Comparison of ENCODE assay signal across 11 mouse cellular contexts in genomic region chr6:119674201-119674810, GRCm38 (mm10).
DNase-seq lines count a peak whose midpoint lies in the region; ATAC-seq and TF ChIP-seq lines count a peak whose summit lies in the region.
"Had no signal": no experiment of that assay in that cellular context is flagged by ENCODE, and none has a peak within 500 bp of the region (broad histone marks: within the 10 kb centered on the region; RNA-seq: fewer than 3 reads in every experiment).

No protein-coding gene starts in this region.

- H3K9me3 ChIP-seq in embryonic facial prominence, embryonic 14.5 days (ENCODE audit: control insufficient read depth, low read length), result no peaks in the 10 kb centered on the region
- no peaks in the 10 kb centered on the region for H3K9me3 ChIP-seq in embryonic facial prominence, embryonic 10.5 days
- no peaks in the 10 kb centered on the region for H3K9me3 ChIP-seq in midbrain, embryonic 14.5 days (ENCODE audit: control insufficient read depth, low read length)
- H3K9me3 ChIP-seq in midbrain, embryonic 10.5 days (replicated peaks), result no peaks in the 10 kb centered on the region
- H3K9me3 ChIP-seq in forebrain, postnatal 0 days (ENCODE audit: low read length), result no peaks in the 10 kb centered on the region
- H3K9me3 ChIP-seq in neural tube, embryonic 15.5 days (replicated peaks), result no peaks in the 10 kb centered on the region
- H3K9me3 ChIP-seq: intestine, embryonic 15.5 days; liver, embryonic 13.5 days; stomach, embryonic 15.5 days had no signal

- WGBS in embryonic facial prominence, embryonic 14.5 days, result 71% methylated on average over 5 of the region's 5 CpGs
- WGBS in embryonic facial prominence, embryonic 10.5 days, result 89% methylated on average over 5 of the region's 5 CpGs
- WGBS in midbrain, embryonic 14.5 days, result 75% methylated on average over 5 of the region's 5 CpGs
- WGBS in midbrain, embryonic 10.5 days, result 92% methylated on average over 5 of the region's 5 CpGs
- 29% methylated on average over 5 of the region's 5 CpGs for WGBS in forebrain, postnatal 0 days
- 37% methylated on average over 5 of the region's 5 CpGs for WGBS in neural tube, embryonic 15.5 days

- TF ChIP-seq CTCF in forebrain, postnatal 0 days (IDR thresholded peaks at IDR 0.05; ENCODE audit: low read depth), result no peak

- H3K27me3 ChIP-seq in embryonic facial prominence, embryonic 14.5 days (replicated peaks; ENCODE audit: control insufficient read depth, insufficient read depth, low read length), result no peaks in the 10 kb centered on the region
- no peaks in the 10 kb centered on the region for H3K27me3 ChIP-seq in embryonic facial prominence, embryonic 10.5 days (replicated peaks; ENCODE audit: low read depth, poor library complexity, severe bottlenecking)
- H3K27me3 ChIP-seq in midbrain, embryonic 14.5 days (ENCODE audit: control insufficient read depth, insufficient read depth, low read length), result no peaks in the 10 kb centered on the region
- no peaks in the 10 kb centered on the region for H3K27me3 ChIP-seq in midbrain, embryonic 10.5 days (ENCODE audit: low read depth, poor library complexity, severe bottlenecking)
- H3K27me3 ChIP-seq in forebrain, postnatal 0 days (ENCODE audit: insufficient read depth, low read length), result no peaks in the 10 kb centered on the region
- no peaks in the 10 kb centered on the region for H3K27me3 ChIP-seq in neural tube, embryonic 15.5 days (replicated peaks)
- H3K27me3 ChIP-seq: intestine, embryonic 15.5 days; liver, embryonic 13.5 days; stomach, embryonic 15.5 days had no signal

- 0 out of 2 replicates have a peak, but pooled peaks cover 7% of the 10 kb centered on the region for H3K36me3 ChIP-seq in embryonic facial prominence, embryonic 14.5 days (ENCODE audit: control insufficient read depth, insufficient read depth, low read length)
- peaks cover 9% of the 10 kb centered on the region for H3K36me3 ChIP-seq in embryonic facial prominence, embryonic 10.5 days (replicated peaks)
- 0 out of 2 replicates have a peak, but pooled peaks cover 3% of the 10 kb centered on the region for H3K36me3 ChIP-seq in midbrain, embryonic 14.5 days (ENCODE audit: control insufficient read depth, insufficient read depth, low read length)
- peaks cover 11% of the 10 kb centered on the region for H3K36me3 ChIP-seq in midbrain, embryonic 10.5 days
- no peaks in the 10 kb centered on the region for H3K36me3 ChIP-seq in forebrain, postnatal 0 days (ENCODE audit: insufficient read depth)
- peaks cover 7% of the 10 kb centered on the region; the same call in 1 of the 2 replicates for H3K36me3 ChIP-seq in neural tube, embryonic 15.5 days
- H3K36me3 ChIP-seq: intestine, embryonic 15.5 days; liver, embryonic 13.5 days; stomach, embryonic 15.5 days had no signal

- H3K4me1 ChIP-seq in embryonic facial prominence, embryonic 14.5 days (ENCODE audit: control insufficient read depth, insufficient read depth, low read length), result no peaks in the 10 kb centered on the region
- H3K4me1 ChIP-seq in embryonic facial prominence, embryonic 10.5 days, result no peaks in the 10 kb centered on the region
- H3K4me1 ChIP-seq in midbrain, embryonic 14.5 days (ENCODE audit: control insufficient read depth, insufficient read depth, low read length), result no peaks in the 10 kb centered on the region
- no peaks in the 10 kb centered on the region for H3K4me1 ChIP-seq in midbrain, embryonic 10.5 days
- no peaks in the 10 kb centered on the region for H3K4me1 ChIP-seq in forebrain, postnatal 0 days (ENCODE audit: insufficient read depth)
- peaks cover 6% of the 10 kb centered on the region for H3K4me1 ChIP-seq in neural tube, embryonic 15.5 days
- H3K4me1 ChIP-seq: intestine, embryonic 15.5 days; liver, embryonic 13.5 days; stomach, embryonic 15.5 days had no signal

- H3K4me2 ChIP-seq in embryonic facial prominence, embryonic 14.5 days (ENCODE audit: low read depth, low read length), result no peak overlapping the region
- H3K4me2 ChIP-seq in midbrain, embryonic 14.5 days (ENCODE audit: low read length), result no peak overlapping the region
- no peak overlapping the region for H3K4me2 ChIP-seq in forebrain, postnatal 0 days (ENCODE audit: low read depth)
- no peak overlapping the region for H3K4me2 ChIP-seq in neural tube, embryonic 15.5 days
- H3K4me2 ChIP-seq: intestine, embryonic 15.5 days; liver, embryonic 13.5 days; stomach, embryonic 15.5 days had no signal

- DNase-seq in embryonic facial prominence, embryonic 14.5 days (ENCODE audit: low spot score), result peak; percentile 32
- no peak for DNase-seq in embryonic facial prominence, embryonic 10.5 days (ENCODE audit: low spot score)
- peak; percentile 8 for DNase-seq in midbrain, embryonic 14.5 days
- DNase-seq in midbrain, embryonic 10.5 days (ENCODE audit: low spot score), result no peak
- DNase-seq in forebrain, postnatal 0 days, result peak; percentile 7
- DNase-seq in thymus, adult 18-20 months, result no peak
- no peak for DNase-seq in layer of hippocampus, postnatal 25 days (ENCODE audit: extremely low spot score in 1 of 2, low spot score in 1 of 2)
- DNase-seq: liver, embryonic 13.5 days had no signal

- H3K27ac ChIP-seq in embryonic facial prominence, embryonic 14.5 days (replicated peaks; ENCODE audit: low read depth, low read length), result no peak overlapping the region
- no peak overlapping the region for H3K27ac ChIP-seq in embryonic facial prominence, embryonic 10.5 days (replicated peaks)
- no peak overlapping the region for H3K27ac ChIP-seq in midbrain, embryonic 14.5 days (replicated peaks; ENCODE audit: low read depth, low read length)
- no peak overlapping the region for H3K27ac ChIP-seq in midbrain, embryonic 10.5 days (replicated peaks)
- no peak overlapping the region for H3K27ac ChIP-seq in forebrain, postnatal 0 days (ENCODE audit: low read depth, low read length)
- peak overlapping the region; percentile 64 for H3K27ac ChIP-seq in neural tube, embryonic 15.5 days (replicated peaks)
- H3K27ac ChIP-seq: intestine, embryonic 15.5 days; liver, embryonic 13.5 days; stomach, embryonic 15.5 days had no signal

- no peak overlapping the region for H3K4me3 ChIP-seq in embryonic facial prominence, embryonic 14.5 days (ENCODE audit: low read depth, low read length)
- H3K4me3 ChIP-seq in embryonic facial prominence, embryonic 10.5 days, result no peak overlapping the region
- H3K4me3 ChIP-seq in midbrain, embryonic 14.5 days (replicated peaks; ENCODE audit: low read depth, low read length), result no peak overlapping the region
- H3K4me3 ChIP-seq in midbrain, embryonic 10.5 days, result no peak overlapping the region
- H3K4me3 ChIP-seq in forebrain, postnatal 0 days (ENCODE audit: low read depth, low read length), result no peak overlapping the region
- no peak overlapping the region for H3K4me3 ChIP-seq in neural tube, embryonic 15.5 days (replicated peaks)
- H3K4me3 ChIP-seq: intestine, embryonic 15.5 days; liver, embryonic 13.5 days; stomach, embryonic 15.5 days had no signal

- ATAC-seq in embryonic facial prominence, embryonic 14.5 days (ENCODE audit: low read depth), result peak; percentile 75
- ATAC-seq in midbrain, embryonic 14.5 days (ENCODE audit: low FRiP score, low TSS enrichment), result no peak
- peak; percentile 73 for ATAC-seq in forebrain, postnatal 0 days
- ATAC-seq in neural tube, embryonic 15.5 days (ENCODE audit: low FRiP score), result peak; percentile 55; the same call in 1 of the 2 replicates
- ATAC-seq: intestine, embryonic 15.5 days had no signal

- no peak overlapping the region for H3K9ac ChIP-seq in embryonic facial prominence, embryonic 14.5 days (ENCODE audit: low read depth, low read length)
- no peak overlapping the region for H3K9ac ChIP-seq in midbrain, embryonic 14.5 days (replicated peaks; ENCODE audit: low read length)
- H3K9ac ChIP-seq in forebrain, postnatal 0 days, result no peak overlapping the region
- no peak overlapping the region for H3K9ac ChIP-seq in neural tube, embryonic 15.5 days (replicated peaks)
- H3K9ac ChIP-seq: intestine, embryonic 15.5 days; liver, embryonic 13.5 days; stomach, embryonic 15.5 days had no signal

Comparison
In these comparisons a context has a peak if more than half of its experiments do, and no peak if none do; other contexts are left out.
1. DNase-seq: peak in embryonic facial prominence, embryonic 14.5 days (single experiment), midbrain, embryonic 14.5 days (single experiment) and forebrain, postnatal 0 days (single experiment); none in embryonic facial prominence, embryonic 10.5 days (single experiment), midbrain, embryonic 10.5 days (single experiment), thymus, adult 18-20 months (0 of 2) and layer of hippocampus, postnatal 25 days (0 of 2).